Mouse (Mus musculus): ENCODE results near the gene Kcnk18. TPM values are rescaled to one million over a fixed set of nuclear protein-coding genes. Genes with fewer than 3 reads are reported as not detected.

Gene Kcnk18
- polyA plus RNA-seq, 1 experiment = not detected

DNA sequence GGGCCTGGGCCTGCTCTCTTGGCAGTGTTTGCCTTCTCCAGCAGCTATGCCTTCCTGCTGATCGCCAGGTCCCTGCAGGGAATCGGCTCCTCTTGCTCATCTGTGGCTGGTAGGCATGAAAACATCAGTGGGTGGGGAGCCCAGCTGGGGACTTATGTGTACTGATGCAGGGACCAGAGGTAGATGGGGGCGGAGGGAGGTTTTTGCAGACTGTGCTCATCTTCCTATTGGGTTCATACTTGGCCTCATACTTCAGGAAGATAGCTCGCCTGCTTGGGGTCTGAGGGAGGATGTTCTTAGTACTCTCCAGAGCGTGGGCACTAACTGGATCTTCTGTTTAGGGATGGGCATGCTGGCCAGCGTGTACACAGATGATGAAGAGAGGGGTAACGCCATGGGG, 54.2 kb downstream of the Kcnk18 start:
- no peak overlapping the region for H3ac ChIP-seq (ENCODE audit: control insufficient read depth, insufficient read length, low read depth)
- H3K79me3 ChIP-seq (ENCODE audit: low read depth) = no peaks in the 10 kb centered on the region
- H3K36me3 ChIP-seq (ENCODE audit: control insufficient read depth, insufficient read depth) = no peaks in the 10 kb centered on the region
- no peak overlapping the region for H3K4me3 ChIP-seq (ENCODE audit: insufficient read depth, poor library complexity, severe bottlenecking)
- TF ChIP-seq CTCF (IDR thresholded peaks at IDR 0.05; ENCODE audit: control insufficient read depth, insufficient read depth, insufficient read length) (no peak), MYOD1 (IDR thresholded peaks at IDR 0.05; ENCODE audit: control insufficient read depth, insufficient read length, low read depth) (no peak), CEBPB (IDR thresholded peaks at IDR 0.05; ENCODE audit: low read depth) (no peak), USF1 (IDR thresholded peaks at IDR 0.05; ENCODE audit: low read depth) (no peak), FOSL1 (IDR thresholded peaks at IDR 0.05; ENCODE audit: insufficient read depth, low read length, poor library complexity, severe bottlenecking) (no peak), MAX (IDR thresholded peaks at IDR 0.05) (no peak), MYOG (IDR thresholded peaks at IDR 0.05; ENCODE audit: control insufficient read depth, extremely low read depth, insufficient read length) (no peak)
- H3K27me3 ChIP-seq (ENCODE audit: control insufficient read depth, insufficient read depth, insufficient read length) = no peaks in the 10 kb centered on the region
- no peaks in the 10 kb centered on the region for H3K79me2 ChIP-seq (ENCODE audit: control insufficient read depth, insufficient read depth)

DNA sequence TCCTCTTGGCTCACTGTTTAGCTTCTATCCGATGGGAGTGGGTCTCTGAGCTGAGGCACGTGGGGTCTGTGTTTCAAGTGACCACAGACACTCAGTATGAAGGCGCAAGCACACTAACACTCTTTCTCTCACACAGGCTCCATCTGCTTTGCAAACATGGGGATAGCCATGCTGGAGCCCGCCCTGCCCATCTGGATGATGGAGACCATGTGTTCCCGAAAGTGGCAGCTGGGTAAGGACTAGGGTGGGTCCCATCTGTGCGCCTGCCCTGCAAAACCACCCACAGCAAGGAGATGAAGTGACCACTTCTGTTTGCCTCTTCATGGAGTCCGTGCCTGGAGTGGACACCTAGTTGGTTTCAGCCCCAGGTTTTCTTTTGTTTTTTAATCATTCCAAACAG, 57.3 kb downstream of the Kcnk18 start:
- TF ChIP-seq MYOG (IDR thresholded peaks at IDR 0.05; ENCODE audit: control insufficient read depth, extremely low read depth, insufficient read length) (no peak), USF1 (IDR thresholded peaks at IDR 0.05; ENCODE audit: low read depth) (no peak), MYOD1 (IDR thresholded peaks at IDR 0.05; ENCODE audit: control insufficient read depth, insufficient read length, low read depth) (no peak), CTCF (IDR thresholded peaks at IDR 0.05; ENCODE audit: control insufficient read depth, insufficient read depth, insufficient read length) (no peak), MAX (IDR thresholded peaks at IDR 0.05) (no peak), FOSL1 (IDR thresholded peaks at IDR 0.05; ENCODE audit: insufficient read depth, low read length, poor library complexity, severe bottlenecking) (no peak), CEBPB (IDR thresholded peaks at IDR 0.05; ENCODE audit: low read depth) (no peak)
- H3K36me3 ChIP-seq (ENCODE audit: control insufficient read depth, insufficient read depth) = no peaks in the 10 kb centered on the region
- H3K79me3 ChIP-seq (ENCODE audit: low read depth) = no peaks in the 10 kb centered on the region
- H3K4me3 ChIP-seq (ENCODE audit: insufficient read depth, poor library complexity, severe bottlenecking) = no peak overlapping the region
- no peaks in the 10 kb centered on the region for H3K79me2 ChIP-seq (ENCODE audit: control insufficient read depth, insufficient read depth)
- H3ac ChIP-seq (ENCODE audit: control insufficient read depth, insufficient read length, low read depth) = no peak overlapping the region
- no peaks in the 10 kb centered on the region for H3K27me3 ChIP-seq (ENCODE audit: control insufficient read depth, insufficient read depth, insufficient read length)

DNA sequence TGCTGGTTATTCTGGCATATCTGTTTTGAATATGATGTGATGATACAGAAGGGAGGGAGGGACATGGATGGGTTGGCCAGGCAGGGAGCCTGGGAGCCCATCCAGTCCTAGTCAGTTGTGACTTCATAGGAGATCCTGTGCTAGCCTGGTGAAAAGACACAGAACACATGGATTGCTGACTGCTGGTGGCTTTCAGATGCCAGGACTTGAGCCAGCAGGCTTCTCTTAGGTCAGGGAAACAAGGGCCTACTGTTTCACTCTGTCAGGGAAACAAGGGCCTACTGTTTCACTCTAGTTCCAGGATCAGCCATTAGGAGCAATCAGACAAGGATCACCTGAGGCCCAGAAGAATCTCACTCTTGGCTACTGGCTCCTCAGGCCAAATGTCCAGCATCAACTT, 61.8 kb downstream of the Kcnk18 start:
- Histone ChIP-seq H3K4me3 (ENCODE audit: insufficient read depth, poor library complexity, severe bottlenecking) (no peak overlapping the region), H3K27me3 (ENCODE audit: control insufficient read depth, insufficient read depth, insufficient read length) (no peaks in the 10 kb centered on the region), H3K79me3 (ENCODE audit: low read depth) (no peaks in the 10 kb centered on the region), H3K36me3 (ENCODE audit: control insufficient read depth, insufficient read depth) (no peaks in the 10 kb centered on the region), H3K79me2 (ENCODE audit: control insufficient read depth, insufficient read depth) (no peaks in the 10 kb centered on the region), H3ac (ENCODE audit: control insufficient read depth, insufficient read length, low read depth) (no peak overlapping the region)
- TF ChIP-seq MYOD1 (IDR thresholded peaks at IDR 0.05; ENCODE audit: control insufficient read depth, insufficient read length, low read depth) (no peak), MYOG (IDR thresholded peaks at IDR 0.05; ENCODE audit: control insufficient read depth, extremely low read depth, insufficient read length) (no peak), FOSL1 (IDR thresholded peaks at IDR 0.05; ENCODE audit: insufficient read depth, low read length, poor library complexity, severe bottlenecking) (no peak), MAX (IDR thresholded peaks at IDR 0.05) (no peak), USF1 (IDR thresholded peaks at IDR 0.05; ENCODE audit: low read depth) (no peak), CEBPB (IDR thresholded peaks at IDR 0.05; ENCODE audit: low read depth) (no peak), CTCF (IDR thresholded peaks at IDR 0.05; ENCODE audit: control insufficient read depth, insufficient read depth, insufficient read length) (no peak)

- H3K27me3 ChIP-seq (ENCODE audit: control insufficient read depth, insufficient read depth, insufficient read length) = no peaks in the 10 kb centered on the region
- no peaks in the 10 kb centered on the region for H3K36me3 ChIP-seq (ENCODE audit: control insufficient read depth, insufficient read depth)
- no peak overlapping the region for H3ac ChIP-seq (ENCODE audit: control insufficient read depth, insufficient read length, low read depth)
- TF ChIP-seq MAX (IDR thresholded peaks at IDR 0.05) (no peak), MYOD1 (IDR thresholded peaks at IDR 0.05; ENCODE audit: control insufficient read depth, insufficient read length, low read depth) (no peak), FOSL1 (IDR thresholded peaks at IDR 0.05; ENCODE audit: insufficient read depth, low read length, poor library complexity, severe bottlenecking) (no peak)
- H3K4me3 ChIP-seq (ENCODE audit: insufficient read depth, poor library complexity, severe bottlenecking) = no peak overlapping the region
- no peaks in the 10 kb centered on the region for H3K79me3 ChIP-seq (ENCODE audit: low read depth)
- H3K79me2 ChIP-seq (ENCODE audit: control insufficient read depth, insufficient read depth) = no peaks in the 10 kb centered on the region
Measured at GRCm38 (mm10) chr19:59282001-59282400, 63.0 kb downstream of the Kcnk18 start.

Other genes starting within 250 kb of the Kcnk18 start
- 0.26 TPM for gene Shtn1, start 143.1 kb upstream of the Kcnk18 start, polyA plus RNA-seq (2012; fragmentation: generic; extraction: Trizol)
- not detected for gene Vax1, start 49.2 kb upstream of the Kcnk18 start, polyA plus RNA-seq (2012; fragmentation: generic; extraction: Trizol)
- 0.22 TPM for gene Slc18a2, start 41.7 kb downstream of the Kcnk18 start, polyA plus RNA-seq (2012; fragmentation: generic; extraction: Trizol)
- gene Rps12-ps3, start 103.1 kb downstream of the Kcnk18 start, polyA plus RNA-seq (2012; fragmentation: generic; extraction: Trizol) = 230 TPM
- 7.3 TPM for gene Pdzd8, start 126.6 kb downstream of the Kcnk18 start, polyA plus RNA-seq (2012; fragmentation: generic; extraction: Trizol)
- not detected for gene Emx2, start 239.2 kb downstream of the Kcnk18 start, polyA plus RNA-seq (2012; fragmentation: generic; extraction: Trizol)